Mouse (Mus musculus) G1E (cell line): ENCODE results near the gene Myo5a.

Source experiments
- CTCF ChIP-seq: IDR thresholded peaks from 2 replicates; pipeline ENCODE4 v1.5.1; 2012; ENCODE audit warnings: low read depth, low read length, inconsistent platforms, mixed read lengths
- GATA1 ChIP-seq: IDR thresholded peaks from 2 replicates; pipeline ENCODE4 v1.6.1; 2012; ENCODE audit warnings: borderline replicate concordance, low read length, inconsistent platforms, mixed read lengths
- GATA2 ChIP-seq: IDR thresholded peaks from 2 replicates; pipeline ENCODE4 v1.6.1; 2012; ENCODE audit warnings: low read depth, low read length, inconsistent platforms, borderline replicate concordance
- POLR2AphosphoS5 ChIP-seq: IDR thresholded peaks from 2 replicates; pipeline ENCODE4 v1.6.1; 2012; ENCODE audit warnings: low read depth, low read length, inconsistent platforms; ENCODE audit not compliant: insufficient replicate concordance
- TAL1 ChIP-seq: conservative IDR thresholded peaks from 2 replicates; pipeline ENCODE4 v1.6.1; 2012; ENCODE audit warnings: low read depth, low read length, inconsistent platforms, mixed read lengths

GRCm38 (mm10) chr9:75234271-75234741 lies 163.5 kb downstream of the Myo5a start:
- TF ChIP-seq CTCF, result no peak
- TF ChIP-seq GATA1, result no peak
- TF ChIP-seq TAL1, result no peak
- TF ChIP-seq POLR2AphosphoS5, result no peak
- TF ChIP-seq GATA2, result no peak
